Mouse (Mus musculus) bone marrow macrophage, adult 2 months (primary cell): ENCODE data around the gene Gnpda2.

ENCODE experiments used
- CTCF ChIP-seq: IDR thresholded peaks from 2 replicates; pipeline ENCODE4 v1.5.1; 2012; ENCODE audit warnings: low read depth, mild to moderate bottlenecking, low read length, moderate library complexity
- POLR2A ChIP-seq: IDR thresholded peaks from 2 replicates; pipeline ENCODE4 v1.6.1; 2012; ENCODE audit warnings: mild to moderate bottlenecking, low read depth, low read length, borderline replicate concordance

DNA sequence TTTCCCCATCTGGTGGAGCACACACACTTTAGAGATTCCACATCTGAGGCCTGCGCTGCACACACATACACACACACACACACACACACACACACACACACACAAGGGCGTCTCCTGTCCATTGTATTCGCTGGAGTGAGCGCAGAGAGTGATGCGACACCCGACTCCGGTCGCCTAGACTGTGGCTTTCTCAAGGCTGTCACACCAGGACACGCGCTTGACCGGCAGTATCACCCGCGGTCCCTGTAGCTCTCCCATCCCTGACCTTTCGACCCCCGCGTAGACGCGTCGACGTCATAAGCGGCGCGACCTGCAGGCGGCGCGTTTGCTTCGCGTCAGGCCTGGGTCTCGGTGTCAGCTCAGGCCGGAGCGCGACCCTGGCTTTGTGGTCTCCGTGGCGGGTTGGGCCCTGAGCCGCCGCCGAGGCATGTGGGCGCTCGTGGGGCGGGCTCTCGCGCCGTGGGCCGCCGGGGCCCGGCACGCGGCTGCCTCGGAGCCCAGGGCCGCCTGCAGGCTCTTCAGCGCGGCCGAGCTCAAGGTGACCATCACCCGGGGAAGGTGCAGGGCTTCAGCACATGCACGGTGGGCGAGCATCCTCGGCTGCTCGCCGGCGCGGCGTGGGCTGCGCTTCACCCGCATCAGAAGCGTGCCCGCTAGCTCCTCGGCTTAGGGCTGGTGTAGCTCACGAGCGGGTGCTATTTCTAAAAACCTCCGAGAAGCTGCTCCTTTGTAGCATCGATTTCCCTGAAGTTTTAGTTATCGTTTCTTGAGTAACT, 35.3 kb downstream of the Gnpda2 start, which contains the start of gene Guf1:
- no peak for TF ChIP-seq CTCF
- no peak for TF ChIP-seq POLR2A
